Mouse (Mus musculus) liver, embryonic 14 days (tissue): Measurements from ENCODE around the gene Cntnap4. TPM values are rescaled to one million over a fixed set of nuclear protein-coding genes. Genes with fewer than 3 reads are reported as not detected.

Experiments
- polyA plus RNA-seq: library from polyadenylated mRNA; depleted of rRNA; stranded (reverse); fragments of >200 nt; gene quantifications from 2 replicates; pipeline ENCODE4 v1.2.3, GENCODE M21; 2012; rRNA removed

Cntnap4 gene
- not detected in 2 replicates for polyA plus RNA-seq

GRCm38 (mm10) chr8:112569471-112570141, at the start of gene Cntnap4:
Cntnap4 (plus strand) TSS chr8:112570043.

